Mouse (Mus musculus) heart, adult 10 weeks (tissue): Measurements from ENCODE around the gene Sorcs2. TPM values are rescaled to one million over a fixed set of nuclear protein-coding genes. Genes with fewer than 3 reads are reported as not detected.

Experiments
- polyA plus RNA-seq: library from polyadenylated mRNA; stranded (reverse); fragments of 350-450 nt; fragmentation: Illumina TruSeq; extraction: RNeasy Lipid Tissue Mini Kit (QIAGEN cat#74804); gene quantifications from one replicate; pipeline ENCODE4 v1.2.3, GENCODE M21; 2014; ENCODE audit warnings: low read depth, low replicate concordance

Gene Sorcs2
- polyA plus RNA-seq, result 8.7 TPM

GRCm38 (mm10) chr5:36397837-36398282 is at the start of gene Sorcs2:
Gene Sorcs2 (minus strand): TSS chr5:36398139.

DNA sequence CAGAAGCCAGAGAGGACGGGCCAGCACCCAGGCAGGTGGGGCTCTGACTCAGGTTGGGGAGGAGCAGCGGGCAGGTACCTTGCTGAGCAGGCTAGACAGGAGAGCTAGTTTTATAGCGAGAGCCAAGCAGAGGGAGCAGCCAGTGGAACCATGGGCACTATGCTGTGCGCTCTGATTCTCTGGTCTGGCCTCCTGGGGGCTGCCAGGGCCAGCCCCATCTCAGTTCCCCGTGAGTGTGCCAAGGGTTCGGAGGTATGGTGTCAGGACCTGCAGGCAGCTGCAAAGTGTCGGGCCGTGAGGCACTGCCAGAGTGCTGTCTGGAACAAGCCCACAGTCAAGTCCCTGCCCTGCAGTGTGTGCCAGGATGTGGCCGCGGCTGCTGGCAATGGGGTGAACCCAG is 194.0 kb downstream of the Sorcs2 start, which contains the start of gene Psapl1:
Psapl1 (plus strand) TSS at position 106 of the 400 bp plus-strand sequence.

Other genes with a start within 250 kb of the Sorcs2 start
- gene Psapl1, start 194.1 kb downstream of the Sorcs2 start, polyA plus RNA-seq, result not detected
- gene Grpel1, start 66.9 kb upstream of the Sorcs2 start, polyA plus RNA-seq, result 52.6 TPM
- 12.5 TPM for gene Tada2b, start 86.1 kb upstream of the Sorcs2 start, polyA plus RNA-seq
- gene Ccdc96, start 86.4 kb upstream of the Sorcs2 start, polyA plus RNA-seq, result 0.26 TPM
- 11.7 TPM for gene Tbc1d14, start 195.1 kb upstream of the Sorcs2 start, polyA plus RNA-seq